Mouse (Mus musculus) kidney, embryonic 14.5 days (tissue): ENCODE data around the gene Lrrk2. TPM values are rescaled to one million over a fixed set of nuclear protein-coding genes. Genes with fewer than 3 reads are reported as not detected.
A peak's percentile ranks its signal among the peaks of the same experiment; 100 is the strongest.

Experiments used
- ATAC-seq: fragments of 200-750 bp; cut with Nextera tagmentation; 2 replicates; pipeline ENCODE4 v1.8.0; 2017; ENCODE audit warnings: moderate number of reproducible peaks, mild to moderate bottlenecking, moderate TSS enrichment, moderate library complexity; ENCODE audit not compliant: low FRiP score, low TSS enrichment
- H3K27ac ChIP-seq: fragments of 300-500 bp; sonication (generic); 2 replicates; pipeline ENCODE4 v1.5.1; 2014; ENCODE audit warnings: low read depth, mild to moderate bottlenecking, low read length, moderate library complexity, mixed read lengths
- H3K27me3 ChIP-seq: fragments of 300-500 bp; sonication (generic); 2 replicates; pipeline ENCODE4 v1.6.1; 2014; ENCODE audit warnings: mild to moderate bottlenecking, low read length; ENCODE audit not compliant: control insufficient read depth, insufficient read depth
- H3K36me3 ChIP-seq: fragments of 300-500 bp; sonication (generic); 2 replicates; pipeline ENCODE4 v1.6.1; 2014; ENCODE audit warnings: low read length, mixed read lengths; ENCODE audit not compliant: control insufficient read depth, insufficient read depth
- H3K4me1 ChIP-seq: fragments of 300-500 bp; sonication (generic); 2 replicates; pipeline ENCODE4 v1.6.1; 2014; ENCODE audit warnings: low read length, mixed read lengths; ENCODE audit not compliant: control insufficient read depth, insufficient read depth
- H3K4me2 ChIP-seq: fragments of 300-500 bp; sonication (generic); replicated peaks from 2 replicates; pipeline ENCODE4 v1.6.1; 2014; ENCODE audit warnings: low read depth, mild to moderate bottlenecking, low read length
- H3K4me3 ChIP-seq: fragments of 300-500 bp; sonication (generic); 2 replicates; pipeline ENCODE4 v1.5.1; 2014; ENCODE audit warnings: mild to moderate bottlenecking, low read length
- H3K9ac ChIP-seq: fragments of 300-500 bp; sonication (generic); 2 replicates; pipeline ENCODE4 v1.6.1; 2014; ENCODE audit warnings: low read depth, mild to moderate bottlenecking, low read length, moderate library complexity
- H3K9me3 ChIP-seq: fragments of 300-500 bp; sonication (generic); 2 replicates; pipeline ENCODE4 v1.6.1; 2016; ENCODE audit warnings: low read length; ENCODE audit not compliant: control insufficient read depth
- WGBS: fragments of 180-500 bp; shearing (Covaris S2); extraction: QIAGEN DNeasy Blood & Tissue Kit; methylation state at CpG from one replicate; pipeline ENCODE4 v1.1.7; 2014; 5-methylcytosine and 5-hydroxymethylcytosine counted together
- polyA plus RNA-seq: library from polyadenylated mRNA; unstranded; fragments of >200 nt; fragmentation: Nextera tagmentation; extraction: Ambion mirVana; gene quantifications from 2 replicates; pipeline ENCODE4 v1.2.1, GENCODE M21; 2014

Lrrk2 gene
- polyA plus RNA-seq, 1 experiment from 2014 or later, result 7.0 TPM

DNA sequence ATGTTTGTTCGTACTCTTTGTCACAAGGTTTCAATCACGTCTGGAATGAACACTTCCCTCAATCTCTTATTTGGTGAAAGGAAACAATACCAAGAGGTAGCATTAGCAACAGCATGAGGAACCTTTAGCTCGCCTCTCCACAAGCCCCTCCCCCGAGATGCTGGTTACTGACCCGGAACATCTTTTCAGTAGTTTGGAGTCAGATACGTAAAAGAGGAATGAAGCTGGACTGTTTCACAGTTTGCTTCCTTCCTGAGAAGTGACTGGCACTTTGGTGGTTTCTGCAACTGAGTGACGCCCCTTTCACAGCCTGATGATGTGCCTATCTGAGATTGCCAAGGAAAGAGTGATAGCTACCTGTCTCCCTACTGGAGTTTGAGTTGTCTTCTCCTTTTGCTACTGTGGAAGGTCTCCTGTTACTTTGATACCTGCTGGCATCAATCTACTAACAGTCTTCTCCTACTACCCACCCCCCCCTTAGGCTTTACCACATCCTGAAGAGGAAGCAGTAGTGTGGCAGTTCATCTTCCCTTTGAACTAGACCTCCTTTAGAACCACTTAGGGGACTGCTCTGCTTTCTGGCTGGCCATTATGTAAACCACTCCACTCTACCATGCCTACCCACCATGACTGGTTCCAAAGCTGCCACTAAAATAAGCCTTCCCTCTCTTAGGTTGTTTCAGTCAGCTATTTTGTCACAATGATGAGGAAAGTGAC is 29.2 kb upstream of the Lrrk2 start:
- ATAC-seq, result no peak
- H3K27ac ChIP-seq, result no peak overlapping the region
- no peaks in the 10 kb centered on the region for H3K4me1 ChIP-seq
- no peak overlapping the region for H3K4me3 ChIP-seq
- H3K36me3 ChIP-seq, result no peaks in the 10 kb centered on the region
- no peak overlapping the region for H3K4me2 ChIP-seq
- H3K27me3 ChIP-seq, result no peaks in the 10 kb centered on the region
- H3K9me3 ChIP-seq, result no peaks in the 10 kb centered on the region
- no peak overlapping the region for H3K9ac ChIP-seq
- 71% methylated on average over 7 of the region's 7 CpGs for WGBS

DNA sequence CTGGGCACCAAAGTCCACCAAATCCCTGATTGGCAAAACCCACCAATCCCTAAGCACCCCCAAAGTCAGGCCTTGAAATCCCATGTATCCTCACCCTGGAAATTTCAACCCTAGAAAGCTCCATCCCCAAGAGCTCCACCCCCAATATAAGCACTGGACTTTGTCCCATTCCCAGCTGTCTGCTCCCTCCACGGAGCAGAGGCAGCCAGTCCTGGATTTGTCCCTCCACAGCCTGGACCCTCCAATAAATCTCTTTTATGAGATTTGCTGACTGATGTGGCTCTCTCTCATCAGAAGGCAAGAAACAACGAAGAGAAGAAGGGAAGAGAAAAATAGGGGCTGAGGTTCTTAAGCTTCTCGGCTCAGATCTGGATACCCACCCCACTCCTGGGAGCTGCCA is 22.7 kb upstream of the Lrrk2 start:
- no peaks in the 10 kb centered on the region for H3K4me1 ChIP-seq
- peak; percentile 46; the same call in 1 of the 2 replicates for ATAC-seq
- H3K4me2 ChIP-seq, result no peak overlapping the region
- no peak overlapping the region for H3K27ac ChIP-seq
- no peak overlapping the region for H3K9ac ChIP-seq
- H3K4me3 ChIP-seq, result no peak overlapping the region
- no peaks in the 10 kb centered on the region for H3K27me3 ChIP-seq
- H3K36me3 ChIP-seq, result no peaks in the 10 kb centered on the region
- WGBS, result 33% methylated on average over 3 of the region's 3 CpGs
- no peaks in the 10 kb centered on the region for H3K9me3 ChIP-seq

DNA sequence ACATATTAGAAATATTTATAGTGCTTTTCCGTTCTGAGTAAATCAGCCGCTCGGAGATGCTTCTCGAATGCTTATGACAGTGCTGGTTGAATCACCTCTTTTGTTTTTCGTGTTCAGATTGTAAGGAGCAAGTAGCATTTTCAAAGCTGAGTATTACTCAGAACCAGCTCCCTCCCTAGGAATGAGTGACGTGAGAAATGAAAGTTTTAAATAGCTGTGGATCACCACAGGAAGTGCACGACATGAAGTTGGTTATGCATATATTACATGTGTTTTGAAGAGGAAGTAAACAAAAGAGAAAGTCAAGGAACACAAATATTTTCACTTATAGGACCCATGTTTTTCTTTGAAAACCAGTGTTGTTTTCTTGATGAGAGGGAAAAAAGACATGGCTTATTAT is 21.5 kb upstream of the Lrrk2 start:
- H3K9ac ChIP-seq, result no peak overlapping the region
- H3K4me1 ChIP-seq, result no peaks in the 10 kb centered on the region
- H3K4me3 ChIP-seq, result no peak overlapping the region
- 71% methylated on average over 7 of the region's 7 CpGs for WGBS
- no peaks in the 10 kb centered on the region for H3K36me3 ChIP-seq
- H3K27ac ChIP-seq, result no peak overlapping the region
- no peak overlapping the region for H3K4me2 ChIP-seq
- no peaks in the 10 kb centered on the region for H3K27me3 ChIP-seq
- no peak for ATAC-seq
- H3K9me3 ChIP-seq, result no peaks in the 10 kb centered on the region

DNA sequence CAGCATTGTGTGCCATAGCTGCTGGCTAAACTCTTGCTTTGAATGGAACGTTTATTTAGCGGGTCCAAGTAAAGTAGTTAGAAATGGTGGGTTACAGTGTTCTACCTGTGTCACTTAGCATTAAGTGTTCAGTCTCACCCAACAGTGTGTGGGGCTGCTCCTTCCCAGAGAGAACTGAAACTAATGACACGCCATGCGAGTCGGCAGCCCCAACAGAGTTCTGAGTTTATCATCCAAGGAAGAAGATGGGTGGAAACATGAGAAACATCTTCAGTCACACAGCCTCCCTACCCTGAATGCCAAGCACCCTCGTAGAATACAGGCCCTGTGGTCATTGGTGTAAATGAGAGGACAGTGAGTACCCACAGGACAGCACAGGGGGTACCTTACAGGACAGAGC is 14.7 kb upstream of the Lrrk2 start:
- no peak overlapping the region for H3K9ac ChIP-seq
- H3K36me3 ChIP-seq, result no peaks in the 10 kb centered on the region
- H3K27me3 ChIP-seq, result no peaks in the 10 kb centered on the region
- no peak overlapping the region for H3K4me2 ChIP-seq
- H3K9me3 ChIP-seq, result no peaks in the 10 kb centered on the region
- H3K4me3 ChIP-seq, result no peak overlapping the region
- no peak for ATAC-seq
- no peak overlapping the region for H3K27ac ChIP-seq
- 92% methylated on average over 6 of the region's 6 CpGs for WGBS
- no peaks in the 10 kb centered on the region for H3K4me1 ChIP-seq

DNA sequence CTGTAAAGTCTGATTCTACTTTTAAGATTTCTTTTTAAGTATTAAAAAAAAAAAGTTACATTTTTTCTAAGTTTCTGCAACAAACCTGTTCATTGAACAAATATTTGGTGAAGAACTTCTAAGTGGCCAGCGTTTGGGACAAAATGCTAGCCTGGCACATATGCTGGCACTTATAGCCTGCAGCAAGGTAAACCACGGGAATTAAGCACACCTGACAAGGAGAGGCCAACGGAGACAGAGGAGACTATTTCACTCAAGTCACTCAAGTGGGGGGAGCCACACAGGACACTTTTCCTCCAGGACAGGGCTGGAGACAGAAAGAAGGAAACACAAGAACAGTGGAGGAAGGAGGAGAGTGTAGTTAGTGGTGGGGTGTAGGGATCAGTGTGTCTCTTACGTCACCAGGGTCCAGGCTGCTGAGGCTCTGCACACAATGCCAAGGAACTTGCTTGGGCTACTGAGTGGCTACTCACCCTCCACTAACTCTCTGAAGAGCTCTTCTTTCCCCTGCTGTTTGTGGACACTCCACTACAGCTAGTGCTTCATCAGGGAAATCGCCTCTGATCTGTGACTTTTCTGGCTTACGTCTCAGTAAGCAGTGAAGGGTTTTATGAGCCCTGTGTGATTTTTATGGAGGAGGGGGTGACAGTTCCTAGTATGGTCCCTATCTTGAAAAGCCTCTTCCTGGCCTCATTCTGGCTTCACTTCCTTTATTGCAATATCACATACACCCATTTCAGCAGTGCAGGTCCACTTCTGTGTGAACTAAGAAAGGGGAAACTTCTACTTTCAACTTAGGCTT is 12.5 kb upstream of the Lrrk2 start:
- Histone ChIP-seq H3K9ac (no peak overlapping the region), H3K4me2 (no peak overlapping the region), H3K4me3 (no peak overlapping the region), H3K27ac (no peak overlapping the region), H3K36me3 (no peaks in the 10 kb centered on the region), H3K9me3 (no peaks in the 10 kb centered on the region), H3K27me3 (no peaks in the 10 kb centered on the region), H3K4me1 (no peaks in the 10 kb centered on the region)
- ATAC-seq, result no peak
- WGBS, result 73% methylated on average over 6 of the region's 6 CpGs

DNA sequence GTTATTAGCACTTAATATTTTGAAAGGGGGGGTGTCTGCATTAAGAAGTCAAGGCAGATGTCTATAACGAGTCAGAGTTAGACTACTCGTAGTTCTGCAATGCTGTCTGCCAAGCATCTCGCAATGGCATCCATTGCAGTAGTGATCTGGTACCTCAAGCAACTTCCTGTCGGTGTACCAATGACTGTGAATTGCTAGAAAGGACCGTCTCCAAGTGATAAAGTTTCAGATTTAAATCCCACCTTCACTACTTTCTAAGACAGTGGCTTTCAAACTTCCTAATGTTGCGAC is 12.0 kb upstream of the Lrrk2 start:
- WGBS, result 83% methylated on average over 6 of the region's 6 CpGs
- no peaks in the 10 kb centered on the region for H3K4me1 ChIP-seq

DNA sequence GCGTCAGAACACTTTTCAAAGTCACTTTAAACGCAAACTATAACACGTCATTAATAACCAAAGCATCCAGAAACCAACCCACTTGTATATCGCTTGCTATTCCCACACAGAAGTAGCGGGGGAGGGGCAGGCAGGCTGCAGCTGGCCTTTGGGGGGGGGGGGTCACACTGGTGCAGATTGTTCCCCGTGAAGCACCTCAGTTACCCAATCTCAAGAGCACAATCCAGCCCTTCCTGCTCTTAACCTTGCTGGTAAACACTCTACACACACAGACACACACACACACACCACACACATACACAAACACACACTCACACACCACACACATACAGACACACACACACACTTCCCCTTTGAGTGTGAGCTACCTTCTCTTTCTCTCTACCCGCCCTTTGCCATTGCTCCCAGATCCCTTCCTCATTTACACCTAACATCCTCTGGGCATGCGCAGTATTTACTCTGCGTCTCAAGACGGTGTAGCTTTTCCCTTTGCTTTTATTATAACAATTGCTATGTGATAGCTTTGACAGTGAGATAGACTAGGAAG is 8.3 kb upstream of the Lrrk2 start:
- Histone ChIP-seq H3K27ac (no peak overlapping the region), H3K9ac (no peak overlapping the region), H3K9me3 (no peaks in the 10 kb centered on the region), H3K4me1 (no peaks in the 10 kb centered on the region), H3K27me3 (no peaks in the 10 kb centered on the region), H3K4me3 (no peak overlapping the region), H3K36me3 (no peaks in the 10 kb centered on the region), H3K4me2 (no peak overlapping the region)
- WGBS, result 81% methylated on average over 10 of the region's 10 CpGs
- ATAC-seq, result no peak

More for the DNA sequence above, 12.0 kb upstream of the Lrrk2 start:
- Histone ChIP-seq H3K4me3 (no peak overlapping the region), H3K4me2 (no peak overlapping the region), H3K27ac (no peak overlapping the region), H3K27me3 (no peaks in the 10 kb centered on the region), H3K9ac (no peak overlapping the region), H3K9me3 (no peaks in the 10 kb centered on the region), H3K36me3 (no peaks in the 10 kb centered on the region)
- ATAC-seq, result no peak

DNA sequence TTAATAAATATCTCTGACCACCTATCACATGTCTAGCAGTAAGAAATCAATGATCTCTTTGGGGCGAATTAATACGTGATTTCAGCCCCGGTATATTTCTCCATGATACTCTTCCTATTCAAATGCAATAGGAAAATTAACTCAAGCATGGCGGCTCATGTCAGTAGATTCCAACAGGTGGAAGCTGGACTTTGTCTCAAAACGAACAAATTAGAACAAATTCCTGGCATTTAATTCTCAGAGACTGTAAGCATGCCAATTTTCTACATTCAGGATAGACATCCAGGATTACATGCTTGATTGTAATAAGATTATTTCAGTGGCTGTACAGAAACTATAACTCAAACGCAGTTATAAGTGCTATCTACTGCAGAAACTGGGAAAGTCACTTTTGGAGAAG is 7.4 kb upstream of the Lrrk2 start:
- Histone ChIP-seq H3K4me1 (no peaks in the 10 kb centered on the region), H3K4me2 (no peak overlapping the region), H3K9ac (no peak overlapping the region), H3K36me3 (no peaks in the 10 kb centered on the region), H3K9me3 (no peaks in the 10 kb centered on the region), H3K27me3 (no peaks in the 10 kb centered on the region), H3K27ac (no peak overlapping the region), H3K4me3 (no peak overlapping the region)
- ATAC-seq, result no peak
- 90% methylated on average over 6 of the region's 6 CpGs for WGBS

DNA sequence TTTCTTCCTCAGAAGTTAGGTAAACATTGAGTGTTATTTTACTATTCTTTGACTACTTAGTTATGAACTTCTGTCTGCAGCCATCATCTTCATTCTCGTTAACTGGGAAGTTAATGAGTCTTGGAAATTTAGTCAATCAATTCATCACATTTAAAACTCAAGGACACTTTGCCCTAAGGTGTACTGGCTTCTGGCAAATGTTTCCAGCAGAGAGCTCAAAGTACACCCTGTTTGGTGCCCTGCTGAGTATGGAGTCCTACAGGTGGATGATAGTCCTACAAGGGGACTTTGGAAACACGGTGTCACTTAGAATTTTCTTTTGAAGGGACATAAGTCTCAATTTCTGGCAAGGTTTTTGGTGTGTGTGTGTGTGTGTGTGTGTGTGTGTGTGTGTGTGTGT is 1.8 kb upstream of the Lrrk2 start:
- Histone ChIP-seq H3K27me3 (no peaks in the 10 kb centered on the region), H3K4me2 (no peak overlapping the region), H3K27ac (no peak overlapping the region), H3K4me1 (no peaks in the 10 kb centered on the region), H3K4me3 (no peak overlapping the region), H3K9ac (no peak overlapping the region), H3K9me3 (no peaks in the 10 kb centered on the region), H3K36me3 (no peaks in the 10 kb centered on the region)
- 76% methylated on average over 2 of the region's 2 CpGs for WGBS
- no peak for ATAC-seq
